Mouse (Mus musculus): ENCODE data around the gene Rrp36. TPM values are rescaled to one million over a fixed set of nuclear protein-coding genes. Genes with fewer than 3 reads are reported as not detected.

Gene Rrp36
- 10 to 100 TPM; 23.8 to 30.4 TPM for total RNA-seq (2021)
- long read RNA-seq, experiment 1, transcript Rrp36-201 (7 exons, 1,195 nt), result major isoform, 37 of 49 reads
- long read RNA-seq, experiment 1, partial matches to known transcripts, result 4 of 49 reads
- long read RNA-seq, experiment 1, other reads (novel, unspliced or antisense), result 7 of 49 reads
- long read RNA-seq, experiment 2, transcript Rrp36-201 (7 exons, 1,195 nt), result major isoform, 13 of 17 reads
- long read RNA-seq, experiment 2, partial matches to known transcripts, result 0 of 17 reads
- long read RNA-seq, experiment 2, other reads (novel, unspliced or antisense), result 3 of 17 reads

GRCm38 (mm10) chr17:46673850-46674529 is at the start of gene Rrp36:
Gene Rrp36, minus strand, starts transcription at chr17:46674352.
- DNase-seq, result peak; percentile 95

DNA sequence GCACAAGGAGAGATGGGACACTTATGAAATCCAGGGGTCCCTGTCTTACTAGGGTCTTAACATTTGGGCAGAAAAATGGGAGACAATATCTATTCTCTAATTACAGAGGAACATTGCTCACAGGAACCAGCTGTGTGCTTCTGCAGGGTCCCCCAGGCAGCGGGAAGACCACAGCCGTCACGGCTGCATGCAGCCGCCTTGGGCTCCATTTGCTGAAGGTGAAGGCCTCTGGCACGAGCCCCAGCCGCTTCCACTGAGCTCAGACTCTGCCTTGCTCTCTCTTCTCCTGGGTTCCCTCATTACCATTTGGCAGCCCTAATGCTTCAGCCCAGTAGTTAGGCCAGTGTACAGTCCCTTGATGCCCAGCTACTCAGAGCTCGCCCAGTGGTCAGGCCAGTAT is 46.9 kb upstream of the Rrp36 start:
- peak; percentile 50 to 52 for DNase-seq

DNA sequence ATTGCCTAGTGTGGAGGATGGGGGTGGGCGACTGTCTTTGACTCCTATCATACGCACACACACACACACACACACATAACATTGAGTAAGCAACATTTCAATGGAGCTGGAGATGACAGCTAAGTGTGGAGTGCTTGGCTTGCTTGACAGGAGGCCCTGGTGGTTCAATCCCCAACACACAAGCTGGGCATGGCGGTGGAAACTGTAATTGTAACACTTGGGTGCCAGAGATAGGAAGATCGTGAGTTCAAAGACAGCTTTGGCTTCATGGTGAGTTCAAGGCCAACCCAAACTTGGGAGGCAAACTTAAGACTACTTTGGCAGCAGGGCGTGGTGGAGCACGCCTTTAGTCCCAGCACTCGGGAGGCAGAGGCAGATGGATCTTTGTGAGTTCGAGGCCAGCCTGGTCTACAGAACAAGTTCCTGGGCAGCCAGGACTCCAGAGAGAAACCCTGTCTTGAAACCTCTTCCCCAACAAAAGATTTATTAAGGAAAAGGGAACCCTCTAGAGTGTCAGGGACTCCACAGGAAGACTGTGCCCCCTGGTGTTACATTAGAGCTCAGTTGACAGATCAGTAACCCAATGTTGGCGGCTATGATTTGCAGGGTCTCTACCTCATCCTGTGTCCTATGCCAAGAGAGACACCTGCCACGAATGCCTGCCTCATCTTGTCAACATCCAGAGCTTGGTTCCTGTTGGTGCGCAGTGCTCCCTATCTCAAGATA is 40.8 kb upstream of the Rrp36 start:
- no peak for DNase-seq

GRCm38 (mm10) chr17:46713849-46714248 is 39.7 kb upstream of the Rrp36 start:
- no peak for DNase-seq

- no peak for DNase-seq
Observed at GRCm38 (mm10) chr17:46712442-46712841, 38.3 kb upstream of the Rrp36 start.

DNA sequence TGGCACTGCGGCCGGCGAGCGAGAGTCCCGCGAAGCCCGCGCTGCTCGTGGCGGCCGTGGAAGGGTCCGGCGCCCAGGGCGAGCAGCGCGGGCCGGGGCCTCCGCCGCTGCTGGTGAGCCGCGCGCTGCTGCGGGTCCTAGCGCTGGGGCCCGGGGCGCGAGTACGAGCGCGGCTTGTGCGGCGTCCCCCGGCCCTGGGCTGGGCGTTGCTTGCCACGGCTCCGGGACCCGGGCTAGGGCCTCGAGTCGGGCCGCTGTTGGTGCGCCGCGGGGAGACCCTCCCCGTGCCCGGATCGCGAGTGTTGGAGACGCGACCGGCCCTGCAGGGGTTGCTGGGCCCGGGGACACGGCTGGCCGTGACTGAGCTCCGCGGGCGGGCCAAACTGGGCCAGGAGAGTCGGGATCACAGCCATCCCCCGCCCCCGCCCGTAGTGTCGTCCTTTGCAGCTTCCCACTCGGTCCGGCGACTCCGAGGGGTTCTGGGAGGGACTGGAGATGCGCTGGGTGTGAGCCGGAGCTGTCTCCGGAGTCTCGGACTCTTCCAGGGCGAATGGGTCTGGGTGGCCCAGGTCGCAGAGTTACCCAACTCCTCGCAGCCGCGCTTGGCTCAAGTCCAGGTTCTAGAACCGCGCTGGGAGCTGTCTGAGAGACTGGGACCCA is 37.6 kb upstream of the Rrp36 start:
- DNase-seq, result peak; percentile 80 to 84

DNA sequence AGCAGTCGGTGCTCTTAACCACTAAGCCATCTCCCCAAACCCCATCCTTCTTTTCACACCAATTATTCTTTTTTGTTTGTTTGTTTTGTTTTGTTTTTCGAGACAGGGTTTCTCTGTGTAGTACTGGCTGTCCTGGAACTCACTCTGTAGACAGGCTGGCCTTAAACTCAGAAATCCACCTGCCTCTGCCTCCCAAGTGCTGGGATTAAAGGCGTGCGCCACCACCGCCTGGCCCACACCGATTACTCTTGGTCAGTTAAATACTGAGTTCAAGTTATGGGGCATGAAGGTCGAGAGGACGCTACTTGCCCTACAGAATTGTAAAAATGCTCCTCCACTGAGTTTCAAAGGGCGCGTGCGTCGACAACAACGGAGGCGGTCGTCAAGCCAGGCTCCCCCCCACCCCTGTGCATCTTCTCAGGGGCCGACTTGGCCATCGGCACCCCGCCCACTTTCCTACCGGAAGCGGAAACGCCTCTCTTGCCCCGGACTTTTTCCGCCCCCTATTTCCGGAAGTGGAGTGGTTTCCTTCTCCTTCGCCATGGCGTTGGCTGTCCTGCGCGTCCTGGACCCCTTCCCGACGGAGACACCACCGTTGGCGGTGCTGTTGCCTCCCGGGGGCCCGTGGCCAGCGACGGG is 36.9 kb upstream of the Rrp36 start, which contains the start of gene Pex6:
Gene Pex6 (plus strand): TSS at position 505 of the 639 bp plus-strand sequence.
- DNase-seq, result peak; percentile 95 to 96

GRCm38 (mm10) chr17:46706375-46707089 is 32.4 kb upstream of the Rrp36 start:
- DNase-seq, result no peak

DNA sequence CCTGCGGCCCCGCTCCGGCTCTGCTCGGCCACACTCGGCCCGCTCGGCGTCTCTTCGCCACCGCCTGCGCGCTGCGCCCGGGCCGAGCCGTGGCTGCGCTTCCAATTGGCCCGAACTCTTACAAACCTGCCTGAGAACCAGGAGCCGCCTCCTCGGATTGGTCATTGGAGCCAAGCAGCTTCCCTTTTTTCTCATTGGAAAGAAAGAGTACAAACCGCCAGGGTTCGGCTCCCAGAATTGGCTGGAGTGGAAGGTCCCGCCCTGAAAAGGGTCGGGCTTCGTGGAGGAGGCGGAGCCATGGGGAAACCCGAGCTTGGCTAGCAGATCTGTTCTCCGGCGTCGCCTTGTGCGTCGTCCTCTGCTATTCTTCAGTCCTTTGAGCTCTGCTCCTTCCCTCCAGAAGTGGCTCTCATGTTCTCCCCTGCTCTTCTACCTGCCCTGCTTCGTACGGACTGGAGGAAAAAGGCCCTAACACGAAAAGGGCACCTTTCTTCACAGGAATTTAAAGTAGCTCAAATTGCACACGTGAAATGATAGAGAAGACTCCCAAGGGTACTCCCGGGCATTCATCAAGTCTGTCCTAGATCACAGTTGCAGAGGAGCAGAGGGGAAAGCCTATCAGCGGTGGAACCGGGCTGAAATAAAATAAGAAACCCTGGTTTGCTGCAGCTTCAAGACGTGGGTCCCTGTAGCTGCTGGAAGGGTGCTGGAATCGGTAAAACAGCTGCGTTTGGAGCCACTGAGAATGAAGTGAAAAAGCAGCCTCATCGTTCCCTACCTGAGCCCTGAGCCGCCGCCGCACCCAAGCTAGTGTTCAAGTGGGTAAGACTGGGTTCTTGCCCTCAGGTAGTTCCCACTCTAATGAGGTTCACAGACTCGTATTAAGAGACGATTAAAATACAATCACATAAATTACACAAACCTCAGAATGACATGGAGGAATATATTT is 31.0 kb upstream of the Rrp36 start, which contains the start of gene Ppp2r5d:
Gene Ppp2r5d (minus strand): TSS at position 225 of the 949 bp plus-strand sequence.
- peak; percentile 96 to 97 for DNase-seq

- DNase-seq, result no peak
Observed at GRCm38 (mm10) chr17:46703971-46704886, 30.1 kb upstream of the Rrp36 start.

GRCm38 (mm10) chr17:46702506-46702905 is 28.4 kb upstream of the Rrp36 start:
- DNase-seq, result no peak

DNA sequence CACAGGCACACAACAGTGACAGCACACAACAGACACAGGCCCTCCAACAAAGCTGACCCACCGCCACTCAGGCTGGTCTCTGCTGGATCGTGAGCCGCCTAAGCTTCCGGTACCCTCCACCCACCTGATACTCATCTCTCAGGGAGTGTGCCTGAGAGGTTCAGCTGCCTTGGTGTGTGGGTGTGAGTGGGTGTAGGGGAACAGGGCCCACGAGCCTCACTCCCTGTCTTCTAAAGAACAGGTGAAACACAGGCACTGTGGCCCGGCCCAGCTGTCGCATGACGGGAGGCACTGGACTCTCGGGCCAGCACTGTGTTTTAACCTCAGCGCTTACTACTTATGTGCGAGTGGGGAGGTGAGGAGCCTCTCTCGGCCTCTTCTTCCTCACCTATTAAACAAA is 27.9 kb upstream of the Rrp36 start:
- DNase-seq, result no peak

- DNase-seq, result no peak
Observed at GRCm38 (mm10) chr17:46701489-46701888, 27.3 kb upstream of the Rrp36 start.

- no peak for DNase-seq
Observed at GRCm38 (mm10) chr17:46699912-46700311, 25.8 kb upstream of the Rrp36 start.

DNA sequence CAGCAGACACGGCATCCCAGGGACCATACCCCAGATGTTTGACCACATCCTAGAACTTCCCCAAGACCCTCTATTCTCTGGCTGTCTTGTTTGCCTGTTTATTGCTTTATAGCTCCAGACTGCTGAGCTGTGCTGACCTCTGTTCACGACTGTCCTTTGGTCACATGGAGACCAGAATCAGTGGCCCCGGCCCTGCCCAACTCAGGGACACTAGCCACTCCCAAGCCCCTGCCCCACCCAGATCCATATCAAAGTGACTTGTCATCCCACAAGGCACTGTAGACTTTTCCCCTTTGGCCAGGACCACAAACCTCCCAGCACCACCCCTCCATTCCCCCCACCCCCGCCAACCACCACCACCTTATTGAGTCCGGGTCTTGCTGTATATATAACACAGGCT is 25.1 kb upstream of the Rrp36 start:
- no peak for DNase-seq

GRCm38 (mm10) chr17:46698515-46698914 is 24.4 kb upstream of the Rrp36 start:
- peak in 1 of 2 experiments; percentile 31 for DNase-seq

- no peak for DNase-seq
Observed at GRCm38 (mm10) chr17:46694517-46695063, 20.4 kb upstream of the Rrp36 start.

GRCm38 (mm10) chr17:46691390-46691789 is 17.2 kb upstream of the Rrp36 start:
- DNase-seq, result no peak
